Mouse (Mus musculus): ENCODE results near the gene Rfx7.

GRCm38 (mm10) chr9:72609771-72610170 is 77.7 kb downstream of the Rfx7 start:
- TF ChIP-seq CTCF (IDR thresholded peaks at IDR 0.05; ENCODE audit: low read depth, low read length), result no peak
- TF ChIP-seq TAL1 (conservative IDR thresholded peaks at IDR 0.05; ENCODE audit: low read depth, low read length), result no peak
- no peak for TF ChIP-seq GATA2 (IDR thresholded peaks at IDR 0.05; ENCODE audit: borderline replicate concordance, low read depth, low read length)
- no peak for TF ChIP-seq GATA1 (IDR thresholded peaks at IDR 0.05; ENCODE audit: borderline replicate concordance, low read length)

Measured in G1E (cell line).